Mouse (Mus musculus): Measurements from ENCODE around the gene Prkce.
A peak's percentile ranks its signal among the peaks of the same experiment; 100 is the strongest.

The Prkce gene

GRCm38 (mm10) chr17:86407921-86408613 is 240.5 kb downstream of the Prkce start:
- no peak for DNase-seq (ENCODE audit: low read depth in 2 of 2, low spot score in 2 of 2)

GRCm38 (mm10) chr17:86408614-86409006 is 241.0 kb downstream of the Prkce start:
- DNase-seq (ENCODE audit: low read depth in 2 of 2, low spot score in 2 of 2) = no peak

- no peak for DNase-seq (ENCODE audit: low read depth in 2 of 2, low spot score in 2 of 2)
Measured at GRCm38 (mm10) chr17:86409485-86409884, 241.9 kb downstream of the Prkce start.

DNA sequence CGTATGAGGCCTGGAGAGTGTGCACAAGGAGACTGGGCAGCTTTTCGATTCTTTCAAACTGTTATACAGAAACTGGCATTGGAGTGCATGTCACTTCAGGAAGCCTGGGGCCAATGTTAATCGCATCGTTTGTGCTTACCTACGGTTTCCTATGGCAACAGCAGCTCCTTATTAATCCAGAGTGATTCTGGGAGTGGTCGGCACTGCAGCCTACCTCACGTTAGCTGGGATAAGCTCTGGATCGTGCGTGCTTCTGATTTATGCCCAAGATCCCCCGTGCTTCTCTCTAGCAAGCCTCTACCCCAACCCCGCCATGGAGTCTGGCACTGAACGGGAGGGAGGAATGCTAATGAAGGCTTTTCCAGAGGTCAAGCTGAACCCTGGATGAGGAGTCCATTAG is 242.9 kb downstream of the Prkce start:
- no peak for DNase-seq (ENCODE audit: low read depth in 2 of 2, low spot score in 2 of 2)

- no peak for DNase-seq (ENCODE audit: low read depth in 2 of 2, low spot score in 2 of 2)
Measured at GRCm38 (mm10) chr17:86412141-86412540, 244.6 kb downstream of the Prkce start.

GRCm38 (mm10) chr17:86414608-86415007 is 247.0 kb downstream of the Prkce start:
- DNase-seq (ENCODE audit: low read depth in 2 of 2, low spot score in 2 of 2) = no peak

DNA sequence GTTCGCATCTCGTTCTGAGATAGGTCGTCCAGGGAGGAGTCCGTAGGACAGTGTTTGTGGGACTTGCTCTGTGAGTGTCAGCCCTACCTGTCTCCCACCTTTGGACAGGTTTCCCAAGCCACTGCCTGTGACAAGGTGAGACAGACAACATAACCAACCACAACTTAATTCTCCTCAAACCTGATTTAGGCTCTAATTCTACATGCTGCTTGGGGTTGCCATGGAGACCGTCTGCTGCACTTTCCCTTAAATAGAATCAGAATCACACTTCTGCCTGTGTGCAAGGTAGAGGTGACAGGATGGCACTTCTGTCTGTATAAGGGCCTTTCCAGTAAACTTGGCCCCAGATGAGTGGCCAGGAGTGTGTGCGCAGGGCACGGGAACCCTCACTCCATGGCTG is 248.4 kb downstream of the Prkce start:
- DNase-seq (ENCODE audit: low read depth in 2 of 2, low spot score in 2 of 2) = no peak

DNA sequence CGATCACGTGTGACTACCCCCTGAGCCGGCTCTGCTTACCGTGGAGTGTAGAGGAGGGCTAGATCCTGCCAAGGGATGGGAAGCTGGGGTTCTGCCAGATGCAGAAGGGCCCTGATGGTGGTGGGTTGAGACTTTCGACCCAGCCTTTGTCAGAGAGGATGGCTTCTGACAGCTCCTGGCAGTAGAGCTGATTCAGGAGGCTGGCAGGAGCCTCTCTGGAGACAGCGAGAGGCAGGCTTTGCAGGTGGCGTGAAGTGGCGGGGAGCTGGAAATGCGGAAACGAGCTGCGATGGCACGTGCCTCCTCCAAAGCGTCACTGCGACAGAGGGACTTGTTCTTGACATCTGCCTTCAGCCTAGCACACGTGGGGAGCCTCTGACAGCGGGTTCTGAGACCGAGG is 250.7 kb downstream of the Prkce start:
- DNase-seq (ENCODE audit: low read depth in 2 of 2, low spot score in 2 of 2) = no peak

GRCm38 (mm10) chr17:86419199-86419598 is 251.6 kb downstream of the Prkce start:
- no peak for DNase-seq (ENCODE audit: low read depth in 2 of 2, low spot score in 2 of 2)

DNA sequence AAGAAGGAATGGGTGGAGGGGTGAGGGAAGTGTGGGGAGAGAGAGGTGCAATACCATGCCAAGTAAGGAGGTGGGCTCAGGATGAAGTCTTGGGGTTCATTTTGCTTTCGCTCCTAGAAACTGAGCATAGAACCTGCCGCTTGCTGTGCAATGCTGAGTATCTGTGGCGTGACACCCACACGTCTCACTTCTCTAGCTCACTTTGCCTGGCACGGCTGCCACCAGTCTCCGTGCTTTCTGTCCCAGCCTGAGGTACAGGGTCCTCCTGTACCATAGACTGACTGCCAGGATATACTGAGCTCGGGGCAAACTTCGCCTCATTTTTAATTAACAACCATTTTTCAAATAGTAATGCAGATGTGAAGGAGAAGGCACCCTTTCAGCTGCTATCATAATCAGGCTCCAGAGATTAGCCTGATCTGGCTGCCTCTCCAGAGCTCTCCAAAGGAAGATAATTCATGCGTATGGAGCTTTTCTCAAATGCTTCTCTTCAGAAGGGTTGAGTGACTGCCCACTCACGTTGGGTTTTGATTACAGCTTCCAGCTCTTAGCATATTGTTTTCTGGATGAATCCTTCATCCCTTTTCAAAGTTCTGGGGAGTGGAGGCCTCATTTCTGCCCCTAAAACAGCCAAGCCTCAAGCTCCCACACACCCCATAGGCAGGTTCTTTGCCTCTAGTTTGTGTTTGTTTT is 253.2 kb downstream of the Prkce start:
- DNase-seq (ENCODE audit: low read depth in 2 of 2, low spot score in 2 of 2) = no peak

DNA sequence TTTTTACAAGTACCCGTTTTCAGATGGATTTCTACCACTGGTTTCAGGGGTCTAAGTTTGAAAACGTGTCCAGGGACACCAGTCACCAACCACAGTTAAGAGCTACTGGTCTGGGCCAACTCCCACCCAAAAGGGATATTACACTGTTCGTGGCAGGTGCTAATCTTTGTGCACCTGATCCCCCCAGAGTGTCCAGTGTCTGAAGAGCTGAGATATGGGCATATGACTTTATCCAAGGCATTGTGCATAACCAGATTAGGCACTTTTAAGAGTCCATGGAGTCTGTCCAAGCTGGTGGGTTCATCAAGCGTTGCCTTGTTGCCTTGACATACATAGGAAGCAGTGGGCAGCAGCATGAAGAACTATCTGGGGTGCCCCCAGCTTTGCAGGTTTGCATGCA is 254.4 kb downstream of the Prkce start:
- DNase-seq (ENCODE audit: low read depth in 2 of 2, low spot score in 2 of 2) = no peak

DNA sequence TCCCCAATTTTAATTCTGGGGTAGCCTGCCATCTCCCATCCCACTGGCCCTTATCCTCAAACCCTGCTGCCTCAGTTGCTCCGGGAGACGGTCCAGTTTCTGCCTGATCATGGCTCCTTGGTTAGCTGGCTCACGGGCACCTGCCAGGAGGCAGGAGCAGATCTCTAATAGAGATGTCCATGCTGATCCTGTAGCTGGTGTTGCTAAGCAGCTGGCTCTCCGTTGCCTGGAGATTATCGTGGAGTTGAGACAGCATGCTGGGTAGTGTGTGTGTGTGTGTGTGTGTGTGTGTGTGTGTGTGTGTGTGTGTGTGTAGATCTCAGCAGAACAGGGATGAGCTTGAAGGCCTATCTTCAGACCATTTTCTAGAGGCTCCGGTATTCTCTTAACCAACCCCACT is 262.3 kb downstream of the Prkce start:
- no peak for DNase-seq (ENCODE audit: low read depth in 2 of 2, low spot score in 2 of 2)

DNA sequence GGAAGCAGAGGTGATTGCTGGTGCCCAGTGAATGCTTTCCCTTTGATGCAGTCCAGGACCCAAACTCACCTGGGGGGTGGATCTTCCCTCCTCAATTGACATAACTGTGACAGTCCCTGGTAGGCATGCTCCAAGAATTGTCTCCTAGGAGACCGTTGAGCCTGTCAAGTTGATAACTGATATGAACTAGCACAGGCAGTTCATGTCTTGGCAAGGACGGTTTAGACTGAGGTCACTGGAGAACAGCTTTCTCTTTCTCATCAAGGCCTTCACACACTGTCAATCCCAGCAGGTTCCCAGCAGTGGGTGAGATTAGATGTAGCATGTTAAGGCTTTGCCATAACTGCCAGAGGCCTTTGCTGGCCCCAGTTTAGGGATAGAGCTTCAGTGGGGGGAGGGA is 265.5 kb downstream of the Prkce start:
- no peak for DNase-seq (ENCODE audit: low read depth in 2 of 2, low spot score in 2 of 2)

DNA sequence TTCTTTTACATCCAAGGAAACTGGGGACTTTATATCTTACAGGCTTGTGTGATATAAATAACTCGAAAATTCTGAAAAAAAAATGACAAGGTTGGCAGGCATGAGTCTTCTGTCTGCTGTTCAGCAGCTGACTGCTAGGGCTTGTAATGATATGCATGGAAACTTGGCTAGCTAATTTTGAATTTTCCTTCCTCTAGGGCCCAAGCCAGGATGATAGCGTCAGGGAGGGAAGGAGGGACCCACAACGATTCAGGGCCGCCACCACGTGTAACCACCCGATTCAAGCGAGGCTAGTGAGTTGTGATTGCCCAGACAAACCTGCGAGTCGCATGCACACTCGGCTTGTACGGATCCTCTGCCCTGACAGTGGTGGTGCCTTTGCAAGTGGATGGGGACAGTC is 266.2 kb downstream of the Prkce start:
- no peak for DNase-seq (ENCODE audit: low read depth in 2 of 2, low spot score in 2 of 2)

DNA sequence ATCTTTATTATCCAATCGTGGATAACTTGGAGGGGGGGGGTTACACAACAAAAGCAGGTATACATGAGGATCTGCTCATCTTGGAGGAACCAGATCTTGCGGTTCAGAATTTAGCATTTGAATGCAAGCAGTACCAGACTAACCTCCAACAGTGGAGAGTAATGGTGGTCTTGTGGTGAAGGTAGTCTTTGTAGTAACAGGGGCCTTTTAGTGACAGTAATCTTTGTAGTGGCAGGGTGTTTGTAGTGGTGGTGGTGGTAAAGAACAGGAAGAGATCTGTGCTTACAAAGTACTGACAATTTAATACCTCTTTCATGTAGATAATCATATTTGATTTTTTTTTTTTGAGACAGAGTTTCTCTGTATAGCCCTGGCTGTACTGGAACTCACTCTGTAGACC is 267.2 kb downstream of the Prkce start:
- DNase-seq (ENCODE audit: low read depth in 2 of 2, low spot score in 2 of 2) = peak; percentile 23 to 54

- DNase-seq (ENCODE audit: low read depth in 2 of 2, low spot score in 2 of 2) = no peak
Measured at GRCm38 (mm10) chr17:86435570-86435969, 268.0 kb downstream of the Prkce start.

DNA sequence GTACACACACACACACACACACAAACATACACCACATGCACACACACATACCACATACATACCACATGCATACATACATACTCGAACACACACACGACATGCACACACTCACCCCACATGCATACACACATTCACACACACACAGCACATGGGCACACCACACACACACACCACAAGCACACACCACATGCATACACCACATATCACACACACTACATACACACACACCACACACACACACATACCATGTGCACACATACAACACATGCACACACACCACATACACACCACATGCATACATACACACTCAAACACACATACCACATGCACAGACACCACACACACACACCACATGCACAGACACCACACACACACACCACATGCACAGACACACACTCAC is 268.4 kb downstream of the Prkce start:
- DNase-seq (ENCODE audit: low read depth in 2 of 2, low spot score in 2 of 2) = no peak

DNA sequence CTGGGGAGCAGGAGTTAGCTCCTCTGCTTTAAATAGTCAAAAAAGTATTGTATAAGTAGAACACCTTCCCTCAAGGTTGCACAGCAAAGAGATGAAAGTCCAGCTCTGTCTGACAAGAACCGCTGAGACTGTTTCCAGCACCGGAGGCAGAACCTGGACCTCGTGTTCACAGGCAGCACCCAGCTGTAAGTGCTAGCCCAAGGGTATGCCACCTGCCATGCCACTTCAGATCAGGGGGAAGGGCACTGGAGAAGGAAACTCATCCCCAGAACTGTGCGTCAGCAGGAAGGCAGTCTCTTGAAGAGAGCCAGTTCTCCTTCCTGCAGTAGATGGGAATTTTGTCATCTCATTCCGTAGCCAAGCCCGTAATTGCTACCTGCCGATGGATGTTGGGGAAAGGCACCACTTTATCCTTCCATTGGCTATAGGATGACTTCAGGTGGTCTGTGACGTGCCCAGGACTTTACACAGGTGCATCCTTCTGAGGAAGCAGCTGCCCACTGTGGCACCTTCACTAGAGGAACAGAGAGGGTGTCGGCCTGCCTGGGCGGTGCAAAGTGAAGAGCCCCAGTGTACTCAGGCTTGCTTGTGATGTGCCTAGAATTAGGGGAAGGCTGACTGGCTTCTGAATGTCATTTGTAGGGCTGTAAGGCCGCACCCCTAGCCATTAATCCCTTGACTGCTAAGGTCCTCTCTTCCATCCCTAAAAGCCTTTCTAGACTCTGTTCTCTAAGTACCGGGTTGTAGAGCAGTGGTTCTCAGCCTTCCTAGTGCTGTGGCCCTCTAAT is 269.2 kb downstream of the Prkce start:
- DNase-seq (ENCODE audit: low read depth in 2 of 2, low spot score in 2 of 2) = no peak

- peak; percentile 35 to 57 for DNase-seq (ENCODE audit: low read depth in 2 of 2, low spot score in 2 of 2)
Measured at GRCm38 (mm10) chr17:86437516-86438277, 270.1 kb downstream of the Prkce start.

GRCm38 (mm10) chr17:86438278-86438661 is 270.7 kb downstream of the Prkce start:
- DNase-seq (ENCODE audit: low read depth in 2 of 2, low spot score in 2 of 2) = no peak

GRCm38 (mm10) chr17:86438763-86439162 is 271.2 kb downstream of the Prkce start:
- no peak for DNase-seq (ENCODE audit: low read depth in 2 of 2, low spot score in 2 of 2)
